Mouse (Mus musculus) kidney, embryonic 16.5 days (tissue): Measurements from ENCODE around the gene Mbd3. TPM values are rescaled to one million over a fixed set of nuclear protein-coding genes. Genes with fewer than 3 reads are reported as not detected.

ENCODE experiments used
- ATAC-seq: fragments of 200-750 bp; cut with Nextera tagmentation; 2 replicates; pipeline ENCODE4 v1.8.0; 2017; ENCODE audit warnings: moderate TSS enrichment; ENCODE audit not compliant: low FRiP score, low TSS enrichment
- H3K27ac ChIP-seq: fragments of 300-500 bp; sonication (generic); 2 replicates; pipeline ENCODE4 v1.5.1; 2014; ENCODE audit warnings: low read length
- H3K27me3 ChIP-seq: fragments of 300-500 bp; sonication (generic); 2 replicates; pipeline ENCODE4 v1.6.1; 2014; ENCODE audit warnings: low read length, control low read depth, mixed read lengths; ENCODE audit not compliant: insufficient read depth
- H3K36me3 ChIP-seq: fragments of 300-500 bp; sonication (generic); 2 replicates; pipeline ENCODE4 v1.6.1; 2014; ENCODE audit warnings: low read length, control low read depth, mixed read lengths; ENCODE audit not compliant: insufficient read depth
- H3K4me1 ChIP-seq: fragments of 300-500 bp; sonication (generic); 2 replicates; pipeline ENCODE4 v1.6.1; 2014; ENCODE audit warnings: low read length, control low read depth, mixed read lengths; ENCODE audit not compliant: insufficient read depth
- H3K4me2 ChIP-seq: fragments of 300-500 bp; sonication (generic); replicated peaks from 2 replicates; pipeline ENCODE4 v1.6.1; 2014; ENCODE audit warnings: low read depth, low read length
- H3K4me3 ChIP-seq: fragments of 300-500 bp; sonication (generic); 2 replicates; pipeline ENCODE4 v1.5.1; 2014; ENCODE audit warnings: mild to moderate bottlenecking, low read length
- H3K9ac ChIP-seq: fragments of 300-500 bp; sonication (generic); replicated peaks from 2 replicates; pipeline ENCODE4 v1.6.1; 2014; ENCODE audit warnings: low read length
- H3K9me3 ChIP-seq: fragments of 300-500 bp; sonication (generic); 2 replicates; pipeline ENCODE4 v1.6.1; 2016; ENCODE audit warnings: low read length, control low read depth
- WGBS: fragments of 180-500 bp; shearing (Covaris S2); extraction: QIAGEN DNeasy Blood & Tissue Kit; methylation state at CpG from one replicate; pipeline ENCODE4 v1.1.7; 2014; 5-methylcytosine and 5-hydroxymethylcytosine counted together
- polyA plus RNA-seq: library from polyadenylated mRNA; unstranded; fragments of >200 nt; fragmentation: Nextera tagmentation; extraction: Ambion mirVana; gene quantifications from 2 replicates; pipeline ENCODE4 v1.2.1, GENCODE M21; 2015

Mbd3 gene
- polyA plus RNA-seq, 1 experiment from 2014 or later = 277 TPM

DNA sequence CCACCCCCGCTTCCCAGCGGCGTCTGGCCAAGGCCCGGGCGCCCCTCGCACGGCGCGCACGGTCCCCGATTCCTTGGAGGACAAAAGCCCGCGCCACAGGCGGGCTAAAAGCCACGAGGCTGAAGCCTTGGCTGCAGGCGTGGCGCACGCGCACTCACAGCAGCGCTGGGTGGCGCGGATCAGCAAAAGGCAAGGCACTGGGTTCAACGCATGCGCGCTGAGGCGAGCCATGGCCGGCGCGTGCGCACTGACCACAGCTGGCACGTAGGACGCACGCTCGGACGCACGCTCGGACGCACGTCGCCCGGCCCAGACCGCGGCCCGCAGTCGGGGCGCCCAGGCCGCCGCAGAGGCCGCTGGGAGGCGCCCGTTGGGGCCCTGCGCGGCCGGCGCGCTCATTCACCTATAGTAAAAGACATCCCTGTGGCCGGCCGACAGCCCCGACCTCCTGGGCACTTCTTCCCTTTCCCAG lies 595 bp downstream of the Mbd3 start:
- peaks cover 48% of the 10 kb centered on the region for H3K36me3 ChIP-seq

GRCm38 (mm10) chr10:80398174-80398535 lies 1.2 kb downstream of the Mbd3 start:
- no peak for ATAC-seq
- Histone ChIP-seq H3K9me3 (no peaks in the 10 kb centered on the region; the same call in 1 of the 2 replicates), H3K4me1 (peaks cover 26% of the 10 kb centered on the region), H3K4me2 (peak overlapping the region; percentile 86), H3K27ac (peak overlapping the region; percentile 100), H3K9ac (peak overlapping the region; percentile 93), H3K4me3 (peak overlapping the region; percentile 77), H3K27me3 (no peaks in the 10 kb centered on the region), H3K36me3 (peaks cover 48% of the 10 kb centered on the region)
- 0% methylated on average over 1 of the region's 1 CpGs for WGBS

More for the DNA sequence above, 595 bp downstream of the Mbd3 start:
- Histone ChIP-seq H3K9ac (peak overlapping the region; percentile 96), H3K9me3 (no peaks in the 10 kb centered on the region; the same call in 1 of the 2 replicates), H3K27me3 (no peaks in the 10 kb centered on the region), H3K27ac (peak overlapping the region; percentile 100), H3K4me2 (peak overlapping the region; percentile 86), H3K4me3 (peak overlapping the region; percentile 77), H3K4me1 (peaks cover 26% of the 10 kb centered on the region)
- WGBS = under 1% methylated on average over 58 of the region's 59 CpGs
- ATAC-seq = peak; percentile 88

GRCm38 (mm10) chr10:80397524-80398173 lies 1.7 kb downstream of the Mbd3 start:
- H3K9ac ChIP-seq = peak overlapping the region; percentile 93
- no peaks in the 10 kb centered on the region for H3K27me3 ChIP-seq
- ATAC-seq = no peak
- H3K9me3 ChIP-seq = no peaks in the 10 kb centered on the region
- H3K27ac ChIP-seq = peak overlapping the region; percentile 100
- H3K4me2 ChIP-seq = peak overlapping the region; percentile 86
- WGBS = 39% methylated on average over 8 of the region's 8 CpGs
- H3K4me1 ChIP-seq = peaks cover 26% of the 10 kb centered on the region
- H3K4me3 ChIP-seq = peak overlapping the region; percentile 77
- H3K36me3 ChIP-seq = peaks cover 48% of the 10 kb centered on the region

DNA sequence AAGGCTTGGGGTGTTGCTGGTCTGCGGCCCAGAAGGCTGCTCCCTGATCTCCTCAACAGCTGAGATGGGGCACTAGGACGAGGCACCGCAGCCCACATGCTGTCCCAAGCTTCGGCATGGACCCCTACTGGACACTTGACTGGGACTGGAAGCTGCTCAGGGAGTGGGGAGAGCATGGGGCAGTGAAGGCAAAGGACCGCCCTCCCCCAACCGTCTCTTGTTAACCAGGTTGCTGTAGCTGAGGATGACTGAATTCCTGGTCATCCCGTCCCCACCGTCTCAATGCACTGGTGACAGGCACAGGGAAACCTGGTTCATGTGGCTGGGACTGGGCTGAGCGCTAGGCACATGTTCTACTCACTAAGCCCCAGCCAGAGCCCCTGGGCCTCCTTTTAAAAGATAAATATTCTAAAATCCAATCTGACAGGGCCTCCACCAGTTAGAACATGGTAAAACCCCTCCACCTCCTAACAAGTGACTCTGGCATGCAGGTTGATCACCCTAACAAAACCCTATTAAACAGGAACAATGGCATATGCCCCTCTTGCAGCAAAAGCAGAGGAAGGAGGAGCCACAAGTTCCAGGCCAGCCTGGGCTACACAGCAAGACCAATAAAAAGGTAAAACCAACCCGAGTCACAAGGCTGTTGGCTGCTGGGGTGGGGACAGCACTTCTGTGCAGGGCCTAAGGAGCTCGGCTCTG lies 2.4 kb downstream of the Mbd3 start:
- peak overlapping the region; percentile 86 for H3K4me2 ChIP-seq
- H3K27me3 ChIP-seq = no peaks in the 10 kb centered on the region
- H3K9ac ChIP-seq = peak overlapping the region; percentile 93
- peaks cover 48% of the 10 kb centered on the region for H3K36me3 ChIP-seq
- WGBS = 78% methylated on average over 11 of the region's 11 CpGs
- no peak for ATAC-seq
- H3K9me3 ChIP-seq = no peaks in the 10 kb centered on the region
- H3K4me3 ChIP-seq = peak overlapping the region; percentile 77
- peak overlapping the region; percentile 100 for H3K27ac ChIP-seq
- peaks cover 26% of the 10 kb centered on the region for H3K4me1 ChIP-seq

GRCm38 (mm10) chr10:80395025-80395627 lies 4.2 kb downstream of the Mbd3 start:
- Histone ChIP-seq H3K27me3 (no peaks in the 10 kb centered on the region), H3K27ac (no peak overlapping the region), H3K9ac (no peak overlapping the region), H3K9me3 (no peaks in the 10 kb centered on the region), H3K36me3 (peaks cover 54% of the 10 kb centered on the region), H3K4me2 (no peak overlapping the region), H3K4me3 (no peak overlapping the region), H3K4me1 (peaks cover 17% of the 10 kb centered on the region)
- no peak for ATAC-seq
- 94% methylated on average over 35 of the region's 35 CpGs for WGBS

- Histone ChIP-seq H3K27ac (no peak overlapping the region), H3K36me3 (peaks cover 54% of the 10 kb centered on the region)
- 89% methylated on average over 5 of the region's 5 CpGs for WGBS
These were observed 6.7 kb downstream of the Mbd3 start for GRCm38 (mm10) chr10:80392687-80393086.

GRCm38 (mm10) chr10:80390697-80391096 lies 8.7 kb downstream of the Mbd3 start:
- Histone ChIP-seq H3K9me3 (no peaks in the 10 kb centered on the region), H3K4me2 (no peak overlapping the region), H3K27ac (no peak overlapping the region), H3K9ac (no peak overlapping the region), H3K27me3 (no peaks in the 10 kb centered on the region), H3K4me3 (no peak overlapping the region), H3K4me1 (peaks cover 10% of the 10 kb centered on the region), H3K36me3 (peaks cover 52% of the 10 kb centered on the region)
- ATAC-seq = no peak
- WGBS = 79% methylated on average over 9 of the region's 9 CpGs

More at GRCm38 (mm10) chr10:80392687-80393086, 6.7 kb downstream of the Mbd3 start:
- Histone ChIP-seq H3K4me1 (peaks cover 21% of the 10 kb centered on the region), H3K27me3 (no peaks in the 10 kb centered on the region), H3K4me2 (no peak overlapping the region), H3K4me3 (no peak overlapping the region), H3K9me3 (no peaks in the 10 kb centered on the region), H3K9ac (no peak overlapping the region)
- ATAC-seq = no peak

DNA sequence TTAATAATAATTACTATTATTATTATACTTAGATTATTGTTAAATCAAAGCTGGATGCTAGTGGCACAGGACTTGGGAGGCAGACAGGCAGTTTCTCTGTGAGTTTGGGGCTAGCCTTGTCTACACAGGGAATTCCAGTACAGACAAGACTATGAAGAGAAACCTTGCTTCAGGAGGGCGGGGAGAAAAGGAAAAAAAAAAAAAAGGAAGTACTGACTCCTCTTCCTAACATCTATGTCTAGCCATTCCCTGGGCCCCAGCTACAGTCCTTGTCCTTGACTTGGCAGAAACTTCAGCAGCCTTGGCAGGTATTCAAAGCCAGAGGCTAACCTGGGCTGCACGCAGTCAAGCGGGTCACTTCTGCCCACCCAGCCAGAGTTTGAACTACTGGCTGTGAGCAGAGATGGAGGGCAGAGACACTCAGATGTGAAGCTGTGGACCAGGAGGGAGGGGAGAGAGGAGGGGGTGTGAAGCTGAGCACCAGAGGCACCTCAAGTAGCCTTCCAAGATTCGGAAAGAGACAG lies 10.1 kb downstream of the Mbd3 start:
- Histone ChIP-seq H3K4me3 (no peak overlapping the region), H3K27me3 (no peaks in the 10 kb centered on the region), H3K4me2 (no peak overlapping the region), H3K9me3 (no peaks in the 10 kb centered on the region), H3K4me1 (peaks cover 23% of the 10 kb centered on the region), H3K9ac (no peak overlapping the region), H3K36me3 (peaks cover 44% of the 10 kb centered on the region), H3K27ac (no peak overlapping the region)
- WGBS = 76% methylated on average over 4 of the region's 4 CpGs
- ATAC-seq = no peak

GRCm38 (mm10) chr10:80388731-80389130 lies 10.6 kb downstream of the Mbd3 start:
- Histone ChIP-seq H3K36me3 (peaks cover 39% of the 10 kb centered on the region), H3K4me3 (peak overlapping the region; percentile 79; the same call in 1 of the 2 replicates)

More at GRCm38 (mm10) chr10:80388731-80389130, 10.6 kb downstream of the Mbd3 start:
- Histone ChIP-seq H3K27ac (peak overlapping the region; percentile 83; the same call in 1 of the 2 replicates), H3K9me3 (no peaks in the 10 kb centered on the region), H3K9ac (no peak overlapping the region; the same call in 1 of the 2 replicates), H3K27me3 (no peaks in the 10 kb centered on the region), H3K4me1 (peaks cover 27% of the 10 kb centered on the region), H3K4me2 (peak overlapping the region; percentile 90; the same call in 1 of the 2 replicates)
- ATAC-seq = no peak
- 9% methylated on average over 2 of the region's 2 CpGs for WGBS
